12 mouse cellular contexts compared by ENCODE assay signal in genomic region chr10:128715559-128716537, GRCm38 (mm10). TPM values are rescaled to one million over a fixed set of nuclear protein-coding genes. Genes with fewer than 3 reads are reported as not detected.
A peak's percentile ranks its signal among the peaks of the same experiment; 100 is the strongest.
DNase-seq lines count a peak whose midpoint lies in the region; ATAC-seq lines count a peak whose summit lies in the region.
"Had no signal": no experiment of that assay in that cellular context is flagged by ENCODE, and none has a peak within 500 bp of the region (broad histone marks: within the 10 kb centered on the region; RNA-seq: fewer than 3 reads in every experiment).

No protein-coding gene starts in this region.

- no peaks in the 10 kb centered on the region for H3K4me1 ChIP-seq in liver, embryonic 11.5 days (replicated peaks; ENCODE audit: control insufficient read depth, insufficient read depth, low read length)
- H3K4me1 ChIP-seq: forebrain, embryonic 15.5 days; heart, embryonic 13.5 days; neural tube, embryonic 12.5 days had no signal

- H3K4me3 ChIP-seq in liver, embryonic 11.5 days (ENCODE audit: low read depth, low read length), result no peak overlapping the region
- H3K4me3 ChIP-seq: forebrain, embryonic 15.5 days; heart, embryonic 13.5 days; neural tube, embryonic 12.5 days had no signal

- WGBS in liver, embryonic 11.5 days, result 74% methylated on average over 19 of the region's 19 CpGs

- H3K9ac ChIP-seq in liver, embryonic 11.5 days (ENCODE audit: low read depth, low read length), result no peak overlapping the region
- H3K9ac ChIP-seq: forebrain, embryonic 15.5 days; heart, embryonic 13.5 days; neural tube, embryonic 12.5 days had no signal

- no peaks in the 10 kb centered on the region for H3K36me3 ChIP-seq in liver, embryonic 11.5 days (ENCODE audit: control insufficient read depth, insufficient read depth, low read length)
- H3K36me3 ChIP-seq: forebrain, embryonic 15.5 days; heart, embryonic 13.5 days; neural tube, embryonic 12.5 days had no signal

- no peak for DNase-seq in liver, embryonic 11.5 days (ENCODE audit: low spot score)
- no peak for DNase-seq in liver
- DNase-seq in naive thymus-derived CD4-positive, alpha-beta T cell, adult 2 months (ENCODE audit: low read depth), result peak; percentile 92
- peak; percentile 69 to 84 for DNase-seq in thymus, postnatal 36 days
- no peak for DNase-seq in kidney, postnatal 14 days
- no peak for DNase-seq in heart, adult 9 months (ENCODE audit: low spot score in 2 of 2)
- no peak for DNase-seq in right cerebral cortex, postnatal 36 days (ENCODE audit: low spot score in 2 of 2)
- DNase-seq: kidney, adult 9 months had no signal

- no peak overlapping the region for H3K4me2 ChIP-seq in liver, embryonic 11.5 days
- H3K4me2 ChIP-seq: forebrain, embryonic 15.5 days; heart, embryonic 13.5 days; neural tube, embryonic 12.5 days had no signal

- no peak overlapping the region for H3K27ac ChIP-seq in liver, embryonic 11.5 days (ENCODE audit: low read depth, low read length)
- H3K27ac ChIP-seq: forebrain, embryonic 15.5 days; heart, embryonic 13.5 days; neural tube, embryonic 12.5 days had no signal

- no peaks in the 10 kb centered on the region for H3K9me3 ChIP-seq in liver, embryonic 11.5 days (ENCODE audit: control insufficient read depth, low read length)
- H3K9me3 ChIP-seq: forebrain, embryonic 15.5 days; heart, embryonic 13.5 days; neural tube, embryonic 12.5 days had no signal

- H3K27me3 ChIP-seq in liver, embryonic 11.5 days (replicated peaks; ENCODE audit: control insufficient read depth, insufficient read depth, low read length), result no peaks in the 10 kb centered on the region
- H3K27me3 ChIP-seq: forebrain, embryonic 15.5 days; heart, embryonic 13.5 days; neural tube, embryonic 12.5 days had no signal

- ATAC-seq in liver, embryonic 11.5 days (replicated peaks; ENCODE audit: low FRiP score), result peak; percentile 27; the same call in 1 of the 2 replicates
- peak; percentile 49 for ATAC-seq in inflammation-experienced regulatory T-cells, adult 6 months
- ATAC-seq: forebrain, embryonic 15.5 days had no signal

RNA-seq across cellular contexts. Expression of gene Cdk2, which starts 11.0 kb away (rescaled TPM):
- polyA plus RNA-seq in liver, embryonic 11.5 days (2014; fragmentation: Nextera tagmentation; extraction: Ambion mirVana), result 102 and 117 TPM in 2 replicates
- 10 to 100 TPM; 16.8 to 38.3 (median 19.9) TPM for polyA plus RNA-seq in inflammation-experienced regulatory T-cells, adult 6 months (2017; shearing (Covaris generic))

RNA-seq across cellular contexts. Expression of gene Pmel, which starts 11.9 kb away (rescaled TPM):
- polyA plus RNA-seq in liver, embryonic 11.5 days (2014; fragmentation: Nextera tagmentation; extraction: Ambion mirVana), result 0.83 and 0.85 TPM in 2 replicates
- polyA plus RNA-seq in inflammation-experienced regulatory T-cells, adult 6 months (2017; shearing (Covaris generic)), result 1 to 10 TPM; 4.2 to 5.4 (median 4.3) TPM

RNA-seq across cellular contexts. Expression of gene Rab5b, which starts 19.8 kb away (rescaled TPM):
- 46.9 and 47.1 TPM in 2 replicates for polyA plus RNA-seq in liver, embryonic 11.5 days (2014; fragmentation: Nextera tagmentation; extraction: Ambion mirVana)
- 10 to 100 TPM; 44.3 to 69.5 (median 63.9) TPM for polyA plus RNA-seq in inflammation-experienced regulatory T-cells, adult 6 months (2017; shearing (Covaris generic))

RNA-seq across cellular contexts. Expression of gene Dgka, which starts 28.8 kb away (rescaled TPM):
- polyA plus RNA-seq in liver, embryonic 11.5 days (2014; fragmentation: Nextera tagmentation; extraction: Ambion mirVana), result 4.6 and 5.5 TPM in 2 replicates
- polyA plus RNA-seq in inflammation-experienced regulatory T-cells, adult 6 months (2017; shearing (Covaris generic)), result 100 to 1,000 TPM; 184 to 337 (median 319) TPM

RNA-seq across cellular contexts. Expression of gene Pym1, which starts 31.8 kb away (rescaled TPM):
- 40.1 and 42.1 TPM in 2 replicates for polyA plus RNA-seq in liver, embryonic 11.5 days (2014; fragmentation: Nextera tagmentation; extraction: Ambion mirVana)
- polyA plus RNA-seq in inflammation-experienced regulatory T-cells, adult 6 months (2017; shearing (Covaris generic)), result 10 to 100 TPM; 64.5 to 69.6 (median 66.4) TPM

Comparison
In these comparisons a context has a peak if more than half of its experiments do, and no peak if none do; other contexts are left out.
1. DNase-seq: peak in naive thymus-derived CD4-positive, alpha-beta T cell, adult 2 months (single experiment) and thymus, postnatal 36 days (2 of 2); none in liver, embryonic 11.5 days (single experiment), liver (single experiment), kidney, postnatal 14 days (single experiment), heart, adult 9 months (0 of 2) and right cerebral cortex, postnatal 36 days (0 of 2).